Mouse (Mus musculus): ENCODE measurements around the gene Msl3. TPM values are rescaled to one million over a fixed set of nuclear protein-coding genes. Genes with fewer than 3 reads are reported as not detected.

Msl3 gene
- polyA plus RNA-seq, 1 experiment from 2014 or later: 68.3 TPM

GRCm38 (mm10) chrX:168657795-168658194 is 15.9 kb downstream of the Msl3 start:
- no peaks in the 10 kb centered on the region for H3K27me3 ChIP-seq
- ChIA-PET POLR2A (no interaction called here), CTCF (no interaction called here)
- in situ Hi-C loops (cut with MboI; ENCODE audit: low pct_unique_long_range_greater_than_20kb): loop anchor here (10.0 to 25.0 kb wide), 2 partner anchors 287 to 630 kb away; no protein-coding TSS in a partner anchor
- TF ChIP-seq CTCF (IDR thresholded peaks at IDR 0.05): no peak
- ATAC-seq (no peak), DNase-seq (ENCODE audit: low read depth, low spot score) (no peak)

GRCm38 (mm10) chrX:168649336-168649735 is 24.4 kb downstream of the Msl3 start:
- ChIA-PET CTCF (interaction anchor here (1.8 kb wide), 1 partner anchor 10 kb away, joined by 6 read pairs; no protein-coding TSS in a partner anchor), POLR2A (no interaction called here)
- peaks cover 4% of the 10 kb centered on the region for H3K27me3 ChIP-seq
- DNase-seq (ENCODE audit: low read depth, low spot score) (no peak), ATAC-seq (no peak)
- TF ChIP-seq CTCF (IDR thresholded peaks at IDR 0.05): no peak
- in situ Hi-C loops (cut with MboI; ENCODE audit: low pct_unique_long_range_greater_than_20kb): no loop called here

- no peak for TF ChIP-seq CTCF (IDR thresholded peaks at IDR 0.05)
- DNase-seq (ENCODE audit: low read depth, low spot score): no peak
- POLR2A ChIA-PET: interaction anchor here (0.6 kb wide), 1 partner anchor 1387 kb away, joined by 3 read pairs; no protein-coding TSS in a partner anchor
- CTCF ChIA-PET: interaction anchor here (0.7 to 1.8 kb wide), 3 partner anchors 9 to 1185 kb away, joined by 3 to 6 read pairs (median 3); no protein-coding TSS in a partner anchor
- no peak for ATAC-seq
- in situ Hi-C loops (cut with MboI; ENCODE audit: low pct_unique_long_range_greater_than_20kb): no loop called here
- peaks cover 4% of the 10 kb centered on the region for H3K27me3 ChIP-seq
These were observed 26.0 kb downstream of the Msl3 start for GRCm38 (mm10) chrX:168647746-168648145.

GRCm38 (mm10) chrX:168643451-168643850 is 30.2 kb downstream of the Msl3 start:
- peaks cover 9% of the 10 kb centered on the region for H3K27me3 ChIP-seq

GRCm38 (mm10) chrX:168639556-168640356 is 33.9 kb downstream of the Msl3 start:
- peak; percentile 80 for ATAC-seq
- CTCF ChIA-PET: interaction anchor here (1.1 kb wide), 1 partner anchor 11 kb away, joined by 3 read pairs; no protein-coding TSS in a partner anchor
- in situ Hi-C loops (cut with MboI; ENCODE audit: low pct_unique_long_range_greater_than_20kb): no loop called here
- POLR2A ChIA-PET: no interaction called here
- DNase-seq (ENCODE audit: low read depth, low spot score): no peak
- peak; percentile 70 for TF ChIP-seq CTCF (IDR thresholded peaks at IDR 0.05)
- H3K27me3 ChIP-seq: peaks cover 17% of the 10 kb centered on the region

More at GRCm38 (mm10) chrX:168643451-168643850, 30.2 kb downstream of the Msl3 start:
- TF ChIP-seq CTCF (IDR thresholded peaks at IDR 0.05): no peak
- in situ Hi-C loops (cut with MboI; ENCODE audit: low pct_unique_long_range_greater_than_20kb): no loop called here
- no peak for DNase-seq (ENCODE audit: low read depth, low spot score)
- POLR2A ChIA-PET: no interaction called here
- no peak for ATAC-seq
- CTCF ChIA-PET: interaction anchor here (0.9 kb wide), 1 partner anchor 17 kb away, joined by 4 read pairs; no protein-coding TSS in a partner anchor

Other genes starting within 250 kb of the Msl3 start
- 0.26 TPM for gene Frmpd4, start 96.7 kb downstream of the Msl3 start, polyA plus RNA-seq (2021)
- gene Arhgap6, start 121.2 kb upstream of the Msl3 start, polyA plus RNA-seq (2021): 0.01 TPM